Mouse (Mus musculus): Measurements from ENCODE around the gene Pcbp3.

DNA sequence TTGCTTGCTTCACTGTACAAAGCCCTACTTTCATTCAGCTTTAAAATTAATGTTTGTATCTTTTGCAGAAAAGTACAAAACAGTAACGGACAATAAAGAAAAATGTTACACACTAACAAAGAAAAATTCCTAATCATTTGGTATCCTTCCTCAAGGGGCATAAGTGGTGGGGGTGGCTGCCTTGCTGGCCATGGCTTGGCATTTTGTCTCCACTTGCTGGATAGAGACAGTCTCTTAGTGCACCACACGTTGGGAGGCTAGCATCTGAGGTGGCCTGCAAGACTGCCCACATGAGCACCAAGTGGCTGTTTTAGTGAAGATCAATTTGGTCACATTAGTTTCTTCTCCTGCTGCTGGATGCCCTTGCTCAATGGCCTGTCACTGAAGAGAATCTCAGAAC lies 129.8 kb downstream of the Pcbp3 start:
- TF ChIP-seq CTCF (IDR thresholded peaks at IDR 0.05; ENCODE audit: low read depth, low read length) = no peak
- TF ChIP-seq POLR2A (IDR thresholded peaks at IDR 0.05; ENCODE audit: extremely low read depth, insufficient read depth, low read length) = no peak
